24 mouse cellular contexts compared by ENCODE assay signal in genomic region chr11:86725607-86726006, GRCm38 (mm10).
"Had no signal": no experiment of that assay in that cellular context is flagged by ENCODE, and none has a peak within 500 bp of the region (broad histone marks: within the 10 kb centered on the region; RNA-seq: fewer than 3 reads in every experiment).

No protein-coding gene starts in this region.

- H3K4me1 ChIP-seq: embryonic facial prominence, embryonic 10.5 days; embryonic facial prominence, embryonic 12.5 days; embryonic facial prominence, embryonic 13.5 days; embryonic facial prominence, embryonic 15.5 days; forebrain, embryonic 10.5 days; forebrain, embryonic 12.5 days; forebrain, embryonic 13.5 days; forebrain, embryonic 15.5 days; heart, embryonic 10.5 days had no signal

- H3K9me3 ChIP-seq: embryonic facial prominence, embryonic 10.5 days; embryonic facial prominence, embryonic 12.5 days; embryonic facial prominence, embryonic 13.5 days; embryonic facial prominence, embryonic 15.5 days; forebrain, embryonic 10.5 days; forebrain, embryonic 12.5 days; forebrain, embryonic 13.5 days; forebrain, embryonic 15.5 days; heart, embryonic 10.5 days had no signal

- H3K4me2 ChIP-seq: embryonic facial prominence, embryonic 12.5 days; embryonic facial prominence, embryonic 13.5 days; embryonic facial prominence, embryonic 15.5 days; forebrain, embryonic 12.5 days; forebrain, embryonic 13.5 days; forebrain, embryonic 15.5 days had no signal

- H3K27me3 ChIP-seq: embryonic facial prominence, embryonic 12.5 days; embryonic facial prominence, embryonic 13.5 days; embryonic facial prominence, embryonic 15.5 days; forebrain, embryonic 12.5 days; forebrain, embryonic 13.5 days; forebrain, embryonic 15.5 days had no signal

- H3K9ac ChIP-seq: embryonic facial prominence, embryonic 12.5 days; embryonic facial prominence, embryonic 13.5 days; embryonic facial prominence, embryonic 15.5 days; forebrain, embryonic 12.5 days; forebrain, embryonic 13.5 days; forebrain, embryonic 15.5 days; forebrain, postnatal 0 days had no signal

- H3K27ac ChIP-seq: embryonic facial prominence, embryonic 10.5 days; embryonic facial prominence, embryonic 12.5 days; embryonic facial prominence, embryonic 13.5 days; embryonic facial prominence, embryonic 15.5 days; forebrain, embryonic 10.5 days; forebrain, embryonic 12.5 days; forebrain, embryonic 13.5 days; forebrain, embryonic 15.5 days; heart, adult 2 months; heart, embryonic 10.5 days had no signal

- DNase-seq: cerebellum, adult 9-10 months; cerebellum, adult 9-11 months; cerebellum, postnatal 25 days; cerebellum, postnatal 36 days; embryo, embryonic 11 days; forebrain, postnatal 0 days; gastrocnemius, adult 2 months; gastrocnemius, postnatal 10 days; gastrocnemius, postnatal 14 days; gastrocnemius, postnatal 25 days; gastrocnemius, postnatal 36 days; heart, adult 18-20 months; heart, adult 2 months had no signal

- H3K4me3 ChIP-seq: embryonic facial prominence, embryonic 10.5 days; embryonic facial prominence, embryonic 12.5 days; embryonic facial prominence, embryonic 13.5 days; embryonic facial prominence, embryonic 15.5 days; erythroblast, embryonic 14.5 days; forebrain, embryonic 10.5 days; forebrain, embryonic 12.5 days; forebrain, embryonic 13.5 days; forebrain, embryonic 15.5 days; gastrocnemius, adult 2 months; heart, adult 2 months; heart, embryonic 10.5 days had no signal

- ATAC-seq: forebrain, embryonic 13.5 days; forebrain, embryonic 14.5 days; forebrain, embryonic 15.5 days; forebrain, postnatal 0 days had no signal
